Mouse (Mus musculus): ENCODE results near the gene Yme1l1. TPM values are rescaled to one million over a fixed set of nuclear protein-coding genes. Genes with fewer than 3 reads are reported as not detected.

Yme1l1 gene
- 66.5 TPM for polyA plus RNA-seq (2017; shearing (Covaris generic))

GRCm38 (mm10) chr2:23155777-23156607, at the start of gene Yme1l1, which contains the start of gene Mastl:
Gene Yme1l1, plus strand, starts transcription at chr2:23156369.
Gene Mastl, minus strand, starts transcription at chr2:23156024.

GRCm38 (mm10) chr2:23207070-23207526, 50.9 kb downstream of the Yme1l1 start, which contains the start of gene 4931423N10Rik:
Gene 4931423N10Rik, plus strand, starts transcription at chr2:23207476.

Other genes starting within 250 kb of the Yme1l1 start
- 158 TPM for gene Abi1, start 116.1 kb upstream of the Yme1l1 start, polyA plus RNA-seq (2017; shearing (Covaris generic))
- 54.8 TPM for gene Acbd5, start 88.2 kb upstream of the Yme1l1 start, polyA plus RNA-seq (2017; shearing (Covaris generic))
- gene Mastl, start 345 bp upstream of the Yme1l1 start, polyA plus RNA-seq (2017; shearing (Covaris generic)) = 0.48 TPM
- gene 4931423N10Rik, start 51.1 kb downstream of the Yme1l1 start, polyA plus RNA-seq (2017; shearing (Covaris generic)) = not detected
- gene Nxph2, start 164.9 kb downstream of the Yme1l1 start, polyA plus RNA-seq (2017; shearing (Covaris generic)) = not detected

Data from CD4-positive, CD25-positive, alpha-beta regulatory T cell (primary cell).